Mouse (Mus musculus): ENCODE measurements around the gene Cpa5. TPM values are rescaled to one million over a fixed set of nuclear protein-coding genes. Genes with fewer than 3 reads are reported as not detected.

Cpa5 gene
- polyA plus RNA-seq, 1 experiment from 2014 or later = 0.55 TPM

- Histone ChIP-seq H3K4me3 (ENCODE audit: low read depth, low read length) (no peak overlapping the region), H3K27ac (replicated peaks; ENCODE audit: low read depth, low read length) (peak overlapping the region; percentile 87), H3K27me3 (ENCODE audit: control insufficient read depth, insufficient read depth, low read length) (no peaks in the 10 kb centered on the region), H3K4me1 (ENCODE audit: control insufficient read depth, insufficient read depth, low read length) (peaks cover 34% of the 10 kb centered on the region), H3K9me3 (ENCODE audit: control insufficient read depth, low read length) (no peaks in the 10 kb centered on the region), H3K36me3 (ENCODE audit: control insufficient read depth, insufficient read depth, low read length) (0 out of 2 replicates have a peak, but pooled peaks cover 3% of the 10 kb centered on the region), H3K9ac (ENCODE audit: low read length) (peak overlapping the region; percentile 32), H3K4me2 (ENCODE audit: low read depth, severe bottlenecking) (no peak overlapping the region)
- WGBS = 73% methylated on average over 3 of the region's 3 CpGs
- no peak for DNase-seq (ENCODE audit: low spot score)
- no peak for ATAC-seq (ENCODE audit: insufficient number of reproducible peaks, low FRiP score, low TSS enrichment, low read depth)
These were observed 44.1 kb downstream of the Cpa5 start for GRCm38 (mm10) chr6:30654932-30655331.

GRCm38 (mm10) chr6:30657279-30657678 is 46.5 kb downstream of the Cpa5 start:
- DNase-seq (ENCODE audit: low spot score) (no peak), ATAC-seq (ENCODE audit: insufficient number of reproducible peaks, low FRiP score, low TSS enrichment, low read depth) (no peak)
- no peak overlapping the region for H3K4me2 ChIP-seq (ENCODE audit: low read depth, severe bottlenecking)
- peak overlapping the region; percentile 39; the same call in 1 of the 2 replicates for H3K27ac ChIP-seq (replicated peaks; ENCODE audit: low read depth, low read length)
- H3K36me3 ChIP-seq (ENCODE audit: control insufficient read depth, insufficient read depth, low read length) = 0 out of 2 replicates have a peak, but pooled peaks cover 3% of the 10 kb centered on the region
- peaks cover 43% of the 10 kb centered on the region for H3K4me1 ChIP-seq (ENCODE audit: control insufficient read depth, insufficient read depth, low read length)
- H3K4me3 ChIP-seq (ENCODE audit: low read depth, low read length) = no peak overlapping the region
- H3K9me3 ChIP-seq (ENCODE audit: control insufficient read depth, low read length) = no peaks in the 10 kb centered on the region
- H3K9ac ChIP-seq (ENCODE audit: low read length) = no peak overlapping the region
- 91% methylated on average over 12 of the region's 12 CpGs for WGBS
- H3K27me3 ChIP-seq (ENCODE audit: control insufficient read depth, insufficient read depth, low read length) = no peaks in the 10 kb centered on the region

- Histone ChIP-seq H3K4me2 (ENCODE audit: low read depth, severe bottlenecking) (no peak overlapping the region), H3K4me3 (ENCODE audit: low read depth, low read length) (no peak overlapping the region), H3K27me3 (ENCODE audit: control insufficient read depth, insufficient read depth, low read length) (no peaks in the 10 kb centered on the region), H3K9ac (ENCODE audit: low read length) (no peak overlapping the region), H3K9me3 (ENCODE audit: control insufficient read depth, low read length) (no peaks in the 10 kb centered on the region), H3K4me1 (ENCODE audit: control insufficient read depth, insufficient read depth, low read length) (peaks cover 36% of the 10 kb centered on the region), H3K36me3 (ENCODE audit: control insufficient read depth, insufficient read depth, low read length) (0 out of 2 replicates have a peak, but pooled peaks cover 3% of the 10 kb centered on the region), H3K27ac (replicated peaks; ENCODE audit: low read depth, low read length) (0 out of 2 replicates have a peak overlapping the region, but pooled peaks have one; percentile 4)
- 79% methylated on average over 9 of the region's 9 CpGs for WGBS
- ATAC-seq (ENCODE audit: insufficient number of reproducible peaks, low FRiP score, low TSS enrichment, low read depth) = no peak
- no peak for DNase-seq (ENCODE audit: low spot score)
These were observed 47.8 kb downstream of the Cpa5 start for GRCm38 (mm10) chr6:30658619-30659018.

GRCm38 (mm10) chr6:30664776-30665175 is 54.0 kb downstream of the Cpa5 start:
- no peak for ATAC-seq (ENCODE audit: insufficient number of reproducible peaks, low FRiP score, low TSS enrichment, low read depth)
- Histone ChIP-seq H3K4me1 (ENCODE audit: control insufficient read depth, insufficient read depth, low read length) (peaks cover 38% of the 10 kb centered on the region), H3K4me2 (ENCODE audit: low read depth, severe bottlenecking) (no peak overlapping the region), H3K36me3 (ENCODE audit: control insufficient read depth, insufficient read depth, low read length) (no peaks in the 10 kb centered on the region), H3K9ac (ENCODE audit: low read length) (no peak overlapping the region), H3K27me3 (ENCODE audit: control insufficient read depth, insufficient read depth, low read length) (no peaks in the 10 kb centered on the region), H3K4me3 (ENCODE audit: low read depth, low read length) (no peak overlapping the region), H3K27ac (replicated peaks; ENCODE audit: low read depth, low read length) (peak overlapping the region; percentile 57; the same call in 1 of the 2 replicates), H3K9me3 (ENCODE audit: control insufficient read depth, low read length) (no peaks in the 10 kb centered on the region)
- 58% methylated on average over 6 of the region's 6 CpGs for WGBS
- DNase-seq (ENCODE audit: low spot score) = no peak

GRCm38 (mm10) chr6:30665296-30665695 is 54.5 kb downstream of the Cpa5 start:
- peaks cover 41% of the 10 kb centered on the region for H3K4me1 ChIP-seq (ENCODE audit: control insufficient read depth, insufficient read depth, low read length)
- H3K4me3 ChIP-seq (ENCODE audit: low read depth, low read length) = no peak overlapping the region
- H3K9ac ChIP-seq (ENCODE audit: low read length) = no peak overlapping the region
- no peak overlapping the region for H3K4me2 ChIP-seq (ENCODE audit: low read depth, severe bottlenecking)
- peak overlapping the region; percentile 57 for H3K27ac ChIP-seq (replicated peaks; ENCODE audit: low read depth, low read length)
- ATAC-seq (ENCODE audit: insufficient number of reproducible peaks, low FRiP score, low TSS enrichment, low read depth) = no peak
- no peak for DNase-seq (ENCODE audit: low spot score)
- H3K27me3 ChIP-seq (ENCODE audit: control insufficient read depth, insufficient read depth, low read length) = no peaks in the 10 kb centered on the region
- H3K9me3 ChIP-seq (ENCODE audit: control insufficient read depth, low read length) = no peaks in the 10 kb centered on the region
- 40% methylated on average over 4 of the region's 4 CpGs for WGBS
- H3K36me3 ChIP-seq (ENCODE audit: control insufficient read depth, insufficient read depth, low read length) = no peaks in the 10 kb centered on the region

- Histone ChIP-seq H3K9ac (ENCODE audit: low read length) (no peak overlapping the region), H3K4me2 (ENCODE audit: low read depth, severe bottlenecking) (no peak overlapping the region), H3K4me1 (ENCODE audit: control insufficient read depth, insufficient read depth, low read length) (peaks cover 38% of the 10 kb centered on the region), H3K27ac (replicated peaks; ENCODE audit: low read depth, low read length) (no peak overlapping the region), H3K4me3 (ENCODE audit: low read depth, low read length) (no peak overlapping the region), H3K9me3 (ENCODE audit: control insufficient read depth, low read length) (no peaks in the 10 kb centered on the region), H3K27me3 (ENCODE audit: control insufficient read depth, insufficient read depth, low read length) (no peaks in the 10 kb centered on the region), H3K36me3 (ENCODE audit: control insufficient read depth, insufficient read depth, low read length) (no peaks in the 10 kb centered on the region)
- ATAC-seq (ENCODE audit: insufficient number of reproducible peaks, low FRiP score, low TSS enrichment, low read depth) (no peak), DNase-seq (ENCODE audit: low spot score) (no peak)
- WGBS = 29% methylated on average over 6 of the region's 6 CpGs
These were observed 55.2 kb downstream of the Cpa5 start for GRCm38 (mm10) chr6:30666043-30666442.

- H3K36me3 ChIP-seq (ENCODE audit: control insufficient read depth, insufficient read depth, low read length) = no peaks in the 10 kb centered on the region
- 31% methylated on average over 5 of the region's 5 CpGs for WGBS
- ATAC-seq (ENCODE audit: insufficient number of reproducible peaks, low FRiP score, low TSS enrichment, low read depth) (no peak), DNase-seq (ENCODE audit: low spot score) (no peak)
- no peak overlapping the region for H3K4me2 ChIP-seq (ENCODE audit: low read depth, severe bottlenecking)
- H3K4me3 ChIP-seq (ENCODE audit: low read depth, low read length) = no peak overlapping the region
- peak overlapping the region; percentile 72 for H3K27ac ChIP-seq (replicated peaks; ENCODE audit: low read depth, low read length)
- peaks cover 34% of the 10 kb centered on the region for H3K4me1 ChIP-seq (ENCODE audit: control insufficient read depth, insufficient read depth, low read length)
- H3K27me3 ChIP-seq (ENCODE audit: control insufficient read depth, insufficient read depth, low read length) = no peaks in the 10 kb centered on the region
- H3K9ac ChIP-seq (ENCODE audit: low read length) = no peak overlapping the region
- H3K9me3 ChIP-seq (ENCODE audit: control insufficient read depth, low read length) = no peaks in the 10 kb centered on the region
These were observed 56.8 kb downstream of the Cpa5 start for GRCm38 (mm10) chr6:30667585-30667984.

GRCm38 (mm10) chr6:30671696-30672095 is 60.9 kb downstream of the Cpa5 start:
- H3K36me3 ChIP-seq (ENCODE audit: control insufficient read depth, insufficient read depth, low read length) = no peaks in the 10 kb centered on the region
- H3K27ac ChIP-seq (replicated peaks; ENCODE audit: low read depth, low read length) = peak overlapping the region; percentile 2
- peaks cover 56% of the 10 kb centered on the region for H3K4me1 ChIP-seq (ENCODE audit: control insufficient read depth, insufficient read depth, low read length)
- H3K4me3 ChIP-seq (ENCODE audit: low read depth, low read length) = no peak overlapping the region
- ATAC-seq (ENCODE audit: insufficient number of reproducible peaks, low FRiP score, low TSS enrichment, low read depth) (no peak), DNase-seq (ENCODE audit: low spot score) (no peak)
- no peak overlapping the region for H3K9ac ChIP-seq (ENCODE audit: low read length)
- WGBS = 66% methylated on average over 5 of the region's 5 CpGs
- H3K27me3 ChIP-seq (ENCODE audit: control insufficient read depth, insufficient read depth, low read length) = no peaks in the 10 kb centered on the region
- no peak overlapping the region for H3K4me2 ChIP-seq (ENCODE audit: low read depth, severe bottlenecking)
- no peaks in the 10 kb centered on the region for H3K9me3 ChIP-seq (ENCODE audit: control insufficient read depth, low read length)
